Mouse (Mus musculus) right cerebral cortex, adult 2 months (tissue): ENCODE results near the gene Foxn3.
"Not testable (repeated sequence)": the region's sequence is repeated elsewhere in the genome, so short reads cannot be mapped to it uniquely, and the experiment has no call there.

ENCODE experiments used
- DNase-seq, 2 experiments: peaks; one replicate each; pipeline ENCODE4 v3.0.0; 2021 to 2022; ENCODE audit warnings: low spot score in 2 of 2

Foxn3 gene

DNA sequence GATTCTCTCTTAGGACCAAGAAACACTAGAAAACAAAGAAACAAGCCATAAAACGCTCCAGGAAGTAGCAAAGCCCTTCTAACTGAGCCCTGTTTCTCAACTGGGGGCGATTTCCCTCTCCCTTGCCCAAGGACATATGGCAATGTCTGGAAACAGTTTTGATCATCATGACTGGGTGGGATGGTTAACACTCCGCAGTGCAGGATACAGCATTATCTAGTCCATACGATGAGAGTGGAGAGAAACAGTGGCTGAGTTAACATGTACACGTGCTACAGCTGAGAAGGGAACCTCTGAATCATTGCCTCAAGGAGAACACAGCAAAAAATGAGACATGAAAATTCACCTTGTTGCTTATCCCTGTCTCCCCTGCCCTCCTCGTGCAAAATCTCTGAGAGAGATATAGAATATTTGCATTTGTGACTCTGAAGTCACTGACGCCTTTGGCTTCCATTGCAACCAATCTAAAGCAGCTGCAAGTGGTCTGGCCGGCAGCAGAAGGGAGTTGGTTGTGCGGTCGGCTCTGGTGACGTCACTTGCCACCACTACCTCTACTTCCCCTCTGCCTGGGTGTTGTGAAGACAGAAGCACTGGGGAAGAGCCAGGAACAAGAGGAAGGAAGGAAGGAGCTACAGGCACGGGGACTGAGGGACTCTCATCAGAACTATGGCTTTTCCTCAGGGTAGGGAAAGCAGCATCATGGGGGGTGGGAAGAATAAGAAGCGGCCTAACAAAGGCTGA lies 338.3 kb downstream of the Foxn3 start:
- DNase-seq = peak; percentile 35 to 48

DNA sequence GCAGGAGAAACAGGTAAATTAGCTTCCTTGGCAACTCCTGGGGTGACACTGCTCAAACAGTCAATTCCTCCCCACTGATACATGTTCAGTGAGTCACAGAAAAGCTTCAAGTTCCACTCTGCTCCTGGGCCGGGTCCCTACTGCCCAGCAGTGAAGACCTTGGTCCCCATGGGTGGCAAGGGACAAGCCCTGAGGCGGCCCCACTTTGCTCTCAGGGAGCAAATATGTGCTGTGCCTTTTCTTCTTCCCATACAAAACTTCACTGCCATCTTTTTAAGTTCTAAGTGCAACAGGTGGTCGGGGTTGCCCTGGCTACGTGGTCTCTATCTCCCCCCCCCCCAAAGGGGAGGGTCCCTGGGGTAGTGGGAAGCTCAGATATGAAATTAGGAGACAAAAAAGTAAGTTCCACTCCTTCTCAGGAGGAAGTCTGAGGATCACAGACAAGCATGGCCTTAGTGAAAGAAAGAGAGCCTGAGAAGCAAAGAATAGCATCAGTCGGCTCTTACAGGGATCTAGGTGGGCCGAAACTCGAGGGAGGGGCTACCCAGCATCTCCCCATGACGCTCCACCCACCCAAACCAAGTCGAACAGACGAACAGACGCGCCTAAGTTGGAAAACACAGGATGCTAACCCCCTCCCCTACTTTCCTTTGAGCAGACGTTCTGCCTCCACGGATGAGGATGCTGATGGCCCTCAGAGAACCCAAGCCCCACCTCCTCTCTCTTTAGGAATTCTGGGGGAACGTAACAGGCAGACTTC lies 342.1 kb downstream of the Foxn3 start:
- DNase-seq = no peak

DNA sequence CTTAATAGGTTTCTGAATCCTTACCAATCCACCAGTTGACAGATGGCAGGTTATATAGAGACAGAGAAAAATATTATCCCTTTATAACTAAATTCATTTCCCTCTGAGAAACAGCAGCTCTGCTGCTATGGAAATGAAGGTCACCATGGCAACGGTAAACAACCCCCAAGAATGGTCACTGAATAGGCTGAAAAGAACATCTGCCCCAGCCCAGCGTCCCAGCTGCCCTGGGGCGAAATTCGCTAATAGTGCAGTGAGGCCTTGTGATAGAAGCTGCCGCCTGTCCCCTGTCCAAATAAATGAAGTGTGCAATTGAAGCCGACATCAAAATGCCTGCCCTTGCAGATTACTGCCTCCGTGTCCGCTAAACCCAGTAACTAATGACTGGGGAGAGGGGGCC lies 343.0 kb downstream of the Foxn3 start:
- peak; percentile 49 to 64 for DNase-seq

DNA sequence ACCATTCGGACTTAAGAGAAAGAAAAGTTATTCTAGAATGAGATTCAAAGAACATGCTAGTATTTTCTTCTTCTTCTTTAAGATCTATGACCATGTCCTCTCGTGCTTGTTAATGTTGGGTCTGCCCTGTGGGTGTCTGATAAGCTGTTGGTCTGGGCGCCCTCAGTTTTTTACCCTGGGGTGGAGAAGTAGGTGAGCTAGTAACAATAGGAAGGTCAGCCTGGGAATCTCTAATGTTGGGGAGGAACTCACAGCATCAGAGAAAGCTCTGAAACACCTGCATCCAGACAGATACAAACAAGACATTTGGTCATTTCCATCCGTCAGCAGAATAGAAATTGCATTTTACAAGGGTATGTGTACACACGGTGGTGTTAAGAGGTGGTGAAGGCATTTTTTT lies 343.6 kb downstream of the Foxn3 start:
- DNase-seq = no peak

DNA sequence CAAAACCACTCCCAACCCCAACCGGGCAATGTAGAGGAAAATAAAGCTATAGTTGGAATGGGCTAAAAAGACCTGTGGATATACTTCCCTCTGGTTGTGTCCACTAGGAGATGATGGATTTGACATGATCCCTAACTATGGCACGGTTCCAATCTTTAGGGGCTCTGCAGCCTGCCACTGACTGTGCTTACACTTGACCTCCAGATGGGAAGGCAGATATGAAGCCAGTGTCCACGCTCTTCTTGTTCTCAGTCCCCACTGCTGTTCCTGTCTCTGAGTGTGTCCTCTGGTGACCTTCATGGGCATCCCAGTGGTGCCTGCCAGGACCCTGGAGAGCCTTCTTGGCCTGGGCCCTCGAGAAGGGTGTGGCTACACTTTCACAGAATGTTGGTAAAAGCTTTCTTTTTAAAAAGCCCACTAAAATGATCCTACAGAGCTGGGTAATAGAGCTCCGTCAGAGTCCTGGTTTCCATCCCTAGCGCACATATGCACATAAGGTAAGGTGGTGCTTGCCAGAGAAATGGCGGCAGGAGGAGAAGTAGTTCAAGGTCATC lies 346.2 kb downstream of the Foxn3 start:
- no peak for DNase-seq

DNA sequence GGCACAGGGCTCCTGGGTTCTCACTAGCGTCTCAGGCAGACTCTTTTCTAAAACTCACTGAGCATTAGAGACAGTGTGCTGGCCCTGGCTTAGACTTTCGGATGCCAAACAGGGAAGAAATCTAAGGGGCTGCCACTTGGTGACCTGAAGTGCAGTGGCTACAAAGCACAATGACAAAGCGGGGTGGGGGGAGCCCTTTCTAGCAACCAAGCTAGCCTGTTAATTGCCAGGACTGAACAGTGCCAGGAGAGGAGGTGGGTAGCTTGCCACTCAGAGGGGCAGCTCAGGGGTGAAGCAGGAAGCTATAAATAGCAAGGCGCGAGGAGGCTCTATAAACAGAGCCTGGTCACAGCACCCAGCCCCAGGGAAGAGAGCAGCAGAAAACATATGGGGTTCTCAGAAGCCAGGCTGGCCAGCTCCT lies 347.0 kb downstream of the Foxn3 start:
- no peak for DNase-seq

DNA sequence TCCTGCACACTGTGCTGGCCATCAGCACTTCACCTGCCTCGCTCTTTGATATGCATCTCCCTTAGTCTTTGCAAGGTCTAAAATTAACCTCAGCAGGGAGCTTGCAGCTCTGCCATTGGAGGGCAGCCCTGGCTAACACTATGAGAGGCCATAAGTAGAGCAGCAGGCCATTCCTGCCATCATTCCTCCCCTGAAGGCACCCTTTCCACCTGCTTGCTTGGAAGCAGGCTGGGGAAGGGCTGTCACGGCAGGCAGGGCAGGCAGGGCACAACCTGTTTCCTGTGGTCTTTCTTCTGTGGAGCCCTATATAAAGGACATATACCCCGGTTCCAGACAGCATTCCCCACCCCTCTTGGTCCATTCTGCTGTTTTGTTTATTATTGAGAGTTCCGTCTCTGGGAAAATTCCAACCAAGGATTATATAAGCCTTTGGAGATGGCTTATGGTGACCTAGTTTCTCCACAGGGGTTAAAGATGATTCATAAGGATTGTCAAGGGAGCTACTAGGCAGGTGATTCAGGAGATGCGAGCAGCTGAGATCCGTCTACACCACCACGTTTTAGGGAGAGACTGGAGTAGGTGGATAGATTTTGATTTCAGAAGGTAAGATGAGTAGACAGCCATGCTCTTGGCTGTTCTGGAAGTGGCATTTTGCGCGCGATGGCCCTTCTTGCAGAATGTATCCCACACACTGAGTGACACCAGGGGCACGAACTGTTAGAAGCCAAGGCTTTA lies 347.7 kb downstream of the Foxn3 start:
- no peak for DNase-seq

DNA sequence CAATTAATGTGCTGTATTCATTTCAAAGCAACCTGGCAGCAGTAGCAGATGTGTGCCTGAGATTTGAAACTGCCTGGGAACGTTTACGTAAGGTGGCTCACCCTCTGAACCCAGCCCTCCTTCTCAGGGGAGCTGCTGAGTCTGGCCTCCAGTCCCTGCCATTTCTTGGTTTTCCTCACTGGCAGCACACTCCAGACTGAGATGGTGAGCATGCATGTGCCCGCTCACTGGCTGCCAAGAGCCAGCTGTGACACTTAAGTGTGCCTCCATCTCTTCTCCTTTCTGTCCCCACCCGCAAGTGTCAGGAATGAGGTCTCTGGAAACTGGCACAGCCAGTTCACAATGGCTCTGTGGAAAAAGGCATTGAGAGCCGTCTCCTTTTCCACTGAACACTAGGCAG lies 349.3 kb downstream of the Foxn3 start:
- DNase-seq = no peak

DNA sequence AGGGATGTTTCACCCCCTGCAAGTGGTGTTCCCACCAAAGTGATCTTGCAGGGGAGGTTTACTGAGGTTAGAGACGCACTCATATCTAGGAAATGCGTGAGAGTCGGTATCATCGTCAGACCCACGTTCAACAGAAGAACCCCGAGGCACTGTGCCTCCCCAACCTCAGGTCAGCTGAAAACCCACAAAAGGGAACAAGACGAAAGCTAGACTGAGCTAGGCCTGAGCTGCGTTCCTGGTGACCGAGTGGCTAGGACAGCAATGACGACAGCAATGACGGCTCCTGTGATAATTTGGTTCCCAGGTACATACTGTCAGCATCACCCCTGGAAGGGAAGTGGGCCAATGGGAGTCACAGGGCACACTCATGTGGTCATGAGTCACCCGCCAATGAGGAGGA lies 350.2 kb downstream of the Foxn3 start:
- no peak for DNase-seq

DNA sequence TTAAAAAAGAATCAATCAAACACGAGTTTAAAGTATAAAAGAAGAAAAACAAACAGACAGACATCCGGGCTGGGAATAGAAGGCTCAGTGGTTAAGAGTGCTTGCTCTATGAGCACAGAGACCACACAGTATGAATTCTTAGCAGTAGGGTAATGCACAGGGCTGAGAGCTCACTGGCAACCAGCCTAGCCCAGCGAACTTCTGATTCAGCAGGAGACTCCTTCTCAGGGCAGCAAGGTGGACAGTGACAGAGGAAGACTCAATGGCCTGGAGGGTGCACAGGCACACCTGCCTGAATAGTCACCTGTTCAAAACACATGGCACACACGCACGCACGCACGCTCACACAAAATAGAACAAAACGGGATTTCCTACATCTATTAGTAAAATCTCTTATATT lies 353.6 kb downstream of the Foxn3 start:
- no peak for DNase-seq

DNA sequence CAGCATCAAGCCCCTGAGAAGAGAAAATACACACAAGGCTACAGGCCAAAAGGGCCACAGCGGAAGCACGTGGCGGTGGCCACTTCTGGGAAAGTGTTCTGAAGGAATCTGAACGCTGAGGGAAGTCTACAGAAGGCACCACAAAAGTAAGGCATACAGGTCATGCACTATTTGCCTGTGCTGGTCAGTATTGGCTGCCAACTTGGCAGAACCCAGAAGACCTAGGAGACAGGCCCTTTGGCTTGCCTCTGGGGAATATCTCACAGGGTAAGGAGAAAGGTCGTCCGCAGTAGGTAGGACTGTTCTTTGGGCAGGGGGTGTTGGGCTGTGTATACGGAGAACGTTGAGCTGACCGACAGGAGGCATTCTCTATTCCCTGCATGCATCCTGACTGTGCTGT lies 355.1 kb downstream of the Foxn3 start:
- DNase-seq = no peak

DNA sequence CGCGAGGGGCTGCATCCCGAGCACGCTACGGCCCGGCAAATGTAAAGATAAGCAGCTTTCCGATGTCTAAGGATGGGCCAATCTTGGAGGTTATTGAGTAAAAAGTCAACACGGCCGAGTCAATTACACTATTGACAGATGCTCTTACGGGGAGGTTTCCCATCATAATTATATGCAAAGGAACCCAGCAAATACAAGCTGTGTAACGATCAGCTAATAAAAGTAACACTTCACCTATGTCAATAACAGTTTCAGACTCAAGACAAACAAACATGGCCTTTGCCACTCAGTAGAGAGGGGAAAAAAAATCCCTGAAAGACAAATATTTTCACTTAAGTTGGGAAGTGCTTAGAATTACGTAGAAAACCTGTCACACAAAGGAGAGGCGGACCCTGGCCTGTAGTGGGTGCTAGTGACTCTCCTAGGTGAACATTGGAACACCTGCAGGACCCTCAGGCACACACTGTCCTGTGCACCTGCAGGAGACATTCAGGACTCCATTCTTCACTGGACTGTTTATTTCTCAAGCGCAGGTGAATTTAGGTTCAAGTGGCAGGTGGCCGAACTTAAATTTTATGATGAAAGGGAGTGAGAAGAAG lies 356.3 kb downstream of the Foxn3 start:
- DNase-seq = no peak

DNA sequence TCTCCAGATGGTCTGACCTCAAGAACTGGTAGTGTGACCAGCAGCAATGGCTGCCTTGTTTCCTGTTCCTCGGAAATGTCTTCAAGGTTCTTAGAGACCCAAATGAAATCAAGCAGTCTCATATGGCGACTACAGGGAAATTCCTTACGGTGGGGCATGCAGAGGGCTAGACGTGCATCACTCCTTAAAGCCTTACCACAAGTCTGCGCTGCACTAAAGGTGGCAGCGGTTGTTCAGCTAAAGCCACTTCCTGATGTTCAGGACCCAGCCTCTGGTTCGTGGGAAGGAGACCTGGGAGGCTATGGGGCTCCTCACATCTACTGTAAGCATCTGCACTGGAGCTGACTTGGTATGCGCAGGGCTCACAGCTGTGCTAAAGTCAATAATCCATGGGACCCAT lies 357.6 kb downstream of the Foxn3 start:
- DNase-seq = no peak

DNA sequence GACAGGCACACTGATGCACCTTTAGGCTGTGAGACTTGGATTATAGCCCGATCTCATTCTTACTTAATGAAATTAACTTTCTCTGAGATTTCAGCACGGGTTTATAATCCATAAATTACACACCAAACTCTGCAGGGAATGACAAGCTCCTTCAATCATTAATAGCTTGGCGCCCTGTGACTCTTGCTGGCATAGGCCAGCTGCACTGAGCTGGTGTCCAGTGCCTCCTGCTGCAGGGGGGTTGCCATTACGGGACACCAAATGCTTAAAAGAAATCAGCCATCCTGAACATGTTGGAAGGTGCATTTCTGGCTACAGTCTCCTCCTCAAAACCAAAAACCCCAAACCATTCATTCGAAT lies 364.3 kb downstream of the Foxn3 start:
- DNase-seq = no peak

DNA sequence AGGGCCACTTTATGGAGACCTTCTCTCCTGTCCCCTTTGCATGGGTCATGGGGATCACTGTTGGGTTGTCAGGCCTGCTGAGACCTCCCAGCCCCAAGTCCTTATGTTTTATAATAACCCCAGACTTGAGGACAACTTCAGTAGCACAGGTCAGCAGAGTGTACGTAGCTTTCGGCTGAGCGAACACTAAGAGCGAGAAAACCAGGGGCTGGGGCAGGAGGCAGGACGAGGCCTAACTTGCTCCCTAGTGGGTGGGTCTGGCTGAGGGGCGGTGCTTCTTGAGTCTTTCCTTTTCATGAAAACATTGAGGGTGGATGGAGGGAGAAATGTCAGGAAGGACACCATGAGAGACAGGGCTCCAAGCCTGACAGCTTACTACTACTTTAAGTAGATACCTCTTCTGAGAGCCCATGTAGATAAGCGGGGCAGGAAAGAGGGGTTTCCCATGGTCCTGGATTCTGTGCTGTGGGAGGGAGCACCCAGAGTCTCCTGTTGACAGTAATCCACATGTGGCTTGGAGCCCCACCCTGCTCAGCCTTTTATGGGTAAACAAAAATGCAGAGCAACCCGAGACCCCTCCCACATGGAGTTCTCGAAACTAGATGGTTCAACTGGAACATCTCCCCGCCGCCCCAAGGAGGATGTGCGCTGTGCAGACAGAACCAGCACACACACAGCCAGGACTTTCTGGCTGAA lies 364.8 kb downstream of the Foxn3 start:
- DNase-seq = no peak

DNA sequence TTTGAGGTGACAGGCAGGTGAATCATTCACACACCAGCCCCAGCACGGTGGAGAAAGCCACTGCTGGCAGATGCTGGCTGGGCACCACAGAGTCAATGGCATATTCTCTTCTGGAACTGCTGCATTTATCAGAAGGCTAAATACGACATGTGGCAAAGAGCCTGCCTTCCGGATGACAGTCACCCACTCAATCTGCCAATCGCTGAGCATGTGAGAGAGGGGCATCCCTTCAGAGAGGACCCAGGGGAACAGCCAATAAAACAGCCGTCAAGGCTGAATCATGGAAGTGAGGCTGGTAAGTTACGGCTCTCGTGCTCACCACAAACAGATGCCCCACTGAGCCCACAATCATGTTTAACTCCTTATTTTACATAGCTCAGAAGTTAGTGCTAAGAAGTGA lies 366.4 kb downstream of the Foxn3 start:
- DNase-seq = no peak

DNA sequence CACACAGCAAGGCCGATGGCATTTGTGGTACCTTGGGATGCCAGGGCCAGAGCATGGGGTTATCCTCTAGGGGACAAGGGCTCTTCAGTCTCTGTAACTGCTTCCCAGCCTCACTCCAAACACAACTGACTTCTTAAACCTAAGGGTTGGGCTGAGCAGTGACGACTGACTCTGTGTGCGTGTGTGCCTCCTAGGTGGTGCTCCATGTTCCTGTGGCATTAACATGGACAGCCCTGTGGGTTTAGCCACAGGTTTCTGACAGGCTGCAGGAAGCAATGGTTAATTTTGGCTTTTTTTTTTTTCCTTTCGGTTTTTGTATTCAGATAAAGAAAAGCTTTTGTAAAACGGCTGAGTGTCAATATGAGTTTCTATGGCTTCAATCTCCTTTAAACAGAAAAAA lies 367.7 kb downstream of the Foxn3 start:
- DNase-seq = no peak

DNA sequence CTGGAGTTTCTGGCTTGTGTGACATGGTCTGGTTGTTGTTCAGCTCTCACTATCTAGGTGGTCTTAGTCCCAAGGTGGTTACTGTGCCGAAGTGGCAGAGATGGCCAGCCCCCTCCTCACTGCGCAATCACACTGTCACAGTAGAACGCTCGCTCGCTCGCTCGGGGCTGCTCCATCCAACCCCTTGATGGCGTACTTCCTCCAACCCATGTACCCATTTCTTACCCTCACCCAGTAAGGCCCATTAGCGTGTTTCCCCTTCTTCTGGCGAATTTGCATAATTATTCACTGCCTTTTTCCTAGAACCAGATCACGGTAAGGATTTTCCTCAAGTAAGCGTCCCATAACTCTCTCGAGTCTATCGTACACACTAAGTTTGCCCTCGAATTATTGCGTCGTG lies 369.3 kb downstream of the Foxn3 start:
- DNase-seq = not testable (repeated sequence)

DNA sequence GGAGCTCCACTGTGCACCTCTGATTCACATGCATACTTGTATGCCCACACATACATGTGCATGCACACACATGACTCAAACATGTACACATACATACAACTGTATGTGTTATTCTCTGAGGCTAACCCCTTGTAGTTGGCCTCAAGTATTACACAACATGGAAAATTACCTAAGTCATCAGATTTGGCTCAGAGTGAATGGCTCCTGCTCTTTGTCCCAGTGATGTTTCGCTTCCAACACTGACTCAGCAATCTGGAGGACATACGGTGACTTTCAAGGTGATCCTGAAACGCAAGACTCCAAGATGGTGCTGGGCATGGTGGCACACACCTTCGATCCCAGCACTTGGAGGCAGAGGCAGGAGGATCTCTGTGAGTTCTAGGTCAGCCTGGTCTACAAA lies 375.7 kb downstream of the Foxn3 start:
- DNase-seq = no peak

DNA sequence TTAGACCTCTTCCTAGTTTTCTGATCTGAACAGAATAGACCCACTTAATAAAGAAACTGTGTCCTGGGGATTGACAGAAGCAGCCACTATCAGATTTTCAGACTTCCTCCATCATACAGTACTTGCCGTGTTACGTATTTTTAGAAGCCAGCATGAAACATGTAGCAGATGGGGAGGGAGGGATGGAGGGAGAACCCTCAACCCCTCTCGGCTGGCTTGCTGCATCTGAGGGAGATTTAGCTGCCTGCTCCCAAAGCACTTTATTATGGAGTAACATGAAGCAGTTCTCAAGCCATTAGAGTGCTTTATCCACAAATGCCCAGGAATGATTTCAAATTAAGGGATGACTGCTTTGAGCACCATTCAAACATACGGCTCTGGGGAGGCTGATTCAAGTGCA lies 377.1 kb downstream of the Foxn3 start:
- no peak for DNase-seq

DNA sequence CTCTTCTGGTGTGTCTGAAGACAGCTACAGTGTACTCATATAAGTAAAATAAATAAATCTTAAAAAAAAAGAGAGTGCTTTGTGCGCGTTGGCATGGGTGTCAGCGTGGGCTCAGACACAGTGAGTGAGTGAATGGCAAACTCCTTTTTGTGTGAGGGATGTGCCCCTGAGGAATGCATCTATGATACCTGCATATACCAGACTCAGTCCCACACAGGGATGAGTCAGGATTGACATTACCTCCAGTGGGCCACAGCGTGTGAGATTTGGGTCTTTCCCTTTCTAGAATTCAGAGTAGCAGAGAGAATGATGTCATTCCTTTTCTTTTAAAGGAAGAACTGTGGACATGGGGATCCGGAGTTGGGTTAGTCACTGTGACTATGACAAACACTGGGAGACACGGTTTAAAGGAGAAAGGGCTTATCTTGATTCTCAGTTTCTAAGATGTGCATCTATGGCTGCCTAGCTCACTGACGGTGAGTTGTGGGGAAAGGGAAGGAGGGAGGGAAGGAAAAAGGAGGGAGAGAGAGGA lies 380.1 kb downstream of the Foxn3 start:
- DNase-seq = peak in 1 of 2 experiments; percentile 23
